Mouse (Mus musculus) midbrain, embryonic 12.5 days (tissue): ENCODE data around the gene Med11. TPM values are rescaled to one million over a fixed set of nuclear protein-coding genes. Genes with fewer than 3 reads are reported as not detected.

Experiments used
- ATAC-seq: fragments of 200-750 bp; cut with Nextera tagmentation; 2 replicates; pipeline ENCODE4 v1.8.0; 2017; ENCODE audit warnings: low read depth, moderate TSS enrichment, moderate library complexity; ENCODE audit not compliant: low FRiP score
- H3K27ac ChIP-seq: fragments of 300-500 bp; sonication (generic); replicated peaks from 2 replicates; pipeline ENCODE4 v1.5.1; 2016; ENCODE audit warnings: mild to moderate bottlenecking
- H3K27me3 ChIP-seq: fragments of 300-500 bp; sonication (generic); 2 replicates; pipeline ENCODE4 v1.6.1; 2016; ENCODE audit warnings: mild to moderate bottlenecking
- H3K36me3 ChIP-seq: fragments of 300-500 bp; sonication (generic); 2 replicates; pipeline ENCODE4 v1.6.1; 2016
- H3K4me1 ChIP-seq: fragments of 300-500 bp; sonication (generic); 2 replicates; pipeline ENCODE4 v1.6.1; 2016
- H3K4me2 ChIP-seq: fragments of 300-500 bp; sonication (generic); replicated peaks from 2 replicates; pipeline ENCODE4 v1.6.1; 2016; ENCODE audit warnings: mild to moderate bottlenecking, moderate library complexity
- H3K4me3 ChIP-seq: fragments of 300-500 bp; sonication (generic); 2 replicates; pipeline ENCODE4 v1.5.1; 2016; ENCODE audit warnings: mild to moderate bottlenecking
- H3K9ac ChIP-seq: fragments of 300-500 bp; sonication (generic); replicated peaks from 2 replicates; pipeline ENCODE4 v1.6.1; 2016; ENCODE audit warnings: mild to moderate bottlenecking, moderate library complexity
- H3K9me3 ChIP-seq: fragments of 300-500 bp; sonication (generic); 2 replicates; pipeline ENCODE4 v1.6.1; 2016; ENCODE audit warnings: mild to moderate bottlenecking
- WGBS: fragments of 180-500 bp; shearing (Covaris S2); methylation state at CpG from one replicate; pipeline ENCODE4 v1.1.7; 2016; 5-methylcytosine and 5-hydroxymethylcytosine counted together
- microRNA-seq: library from miRNA; unstranded; fragments of <30 nt; microRNA quantifications from one replicate; pipeline ENCODE4, GENCODE M21; 2017
- polyA plus RNA-seq: library from polyadenylated mRNA; unstranded; fragments of >200 nt; fragmentation: Nextera tagmentation; extraction: Ambion mirVana; gene quantifications from 2 replicates; pipeline ENCODE4 v1.2.1, GENCODE M21; 2016

Gene Med11
- polyA plus RNA-seq, 1 experiment from 2014 or later = 39.2 TPM

DNA sequence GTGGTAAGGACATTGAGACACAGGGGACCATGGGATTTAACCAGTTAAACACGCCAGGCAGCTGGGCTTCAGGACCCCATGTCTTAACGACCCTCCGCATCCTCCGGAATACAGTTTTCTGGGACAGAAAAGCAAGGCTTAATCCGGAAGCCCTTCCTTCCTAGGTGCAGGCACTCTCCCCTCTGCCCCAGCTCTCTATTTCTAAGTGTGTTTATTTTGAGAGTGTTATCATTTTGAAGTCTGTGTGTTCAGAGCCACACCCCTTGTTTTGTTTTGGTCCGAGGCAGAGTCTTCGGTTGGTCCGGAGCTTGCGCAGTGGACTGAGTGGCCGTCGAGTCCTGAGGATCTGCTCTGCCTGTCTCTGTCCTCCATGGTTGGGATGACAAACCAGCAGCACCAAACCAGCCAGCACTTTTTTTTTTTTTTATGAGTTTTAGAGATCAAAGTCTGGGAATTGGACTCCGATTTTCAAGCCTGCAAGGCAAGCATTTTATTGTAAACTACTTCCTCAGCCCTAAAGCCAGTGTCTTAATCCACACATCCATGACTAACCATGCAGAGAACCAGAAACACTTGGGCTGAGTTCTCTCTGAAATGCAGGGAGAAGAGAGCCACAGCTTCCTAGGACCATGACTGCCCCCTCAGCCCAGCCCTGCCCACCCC, 23.3 kb downstream of the Med11 start:
- Histone ChIP-seq H3K9me3 (no peaks in the 10 kb centered on the region), H3K4me3 (no peak overlapping the region), H3K36me3 (no peaks in the 10 kb centered on the region), H3K27me3 (no peaks in the 10 kb centered on the region), H3K27ac (no peak overlapping the region), H3K4me1 (no peaks in the 10 kb centered on the region), H3K4me2 (no peak overlapping the region), H3K9ac (no peak overlapping the region)
- 80% methylated on average over 12 of the region's 12 CpGs for WGBS
- no peak for ATAC-seq

DNA sequence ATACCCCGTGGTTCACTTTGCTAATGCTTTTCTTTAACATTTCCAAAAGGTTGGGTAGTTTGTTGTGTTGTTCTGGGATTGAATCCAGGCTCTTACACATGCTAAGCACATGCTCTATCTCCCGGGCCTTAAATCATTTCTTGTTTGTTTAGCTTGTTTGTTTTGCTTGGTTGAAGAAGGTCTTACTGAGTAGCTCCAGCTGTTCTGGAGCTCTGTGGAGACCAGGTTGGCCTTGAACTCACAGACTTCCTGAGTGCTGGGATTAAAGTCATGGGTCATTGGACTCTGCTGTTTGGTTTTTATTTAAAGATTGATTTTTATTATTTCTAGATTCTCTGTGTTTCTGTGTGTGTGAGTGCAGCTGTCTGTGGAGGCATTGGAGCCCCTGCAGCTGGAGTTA, 33.8 kb downstream of the Med11 start:
- Histone ChIP-seq H3K36me3 (no peaks in the 10 kb centered on the region), H3K4me2 (no peak overlapping the region), H3K9me3 (no peaks in the 10 kb centered on the region), H3K27me3 (no peaks in the 10 kb centered on the region; the same call in 1 of the 2 replicates), H3K4me3 (no peak overlapping the region), H3K9ac (no peak overlapping the region), H3K27ac (no peak overlapping the region), H3K4me1 (no peaks in the 10 kb centered on the region)
- ATAC-seq = no peak
- WGBS = 60% methylated on average over 2 of the region's 2 CpGs

DNA sequence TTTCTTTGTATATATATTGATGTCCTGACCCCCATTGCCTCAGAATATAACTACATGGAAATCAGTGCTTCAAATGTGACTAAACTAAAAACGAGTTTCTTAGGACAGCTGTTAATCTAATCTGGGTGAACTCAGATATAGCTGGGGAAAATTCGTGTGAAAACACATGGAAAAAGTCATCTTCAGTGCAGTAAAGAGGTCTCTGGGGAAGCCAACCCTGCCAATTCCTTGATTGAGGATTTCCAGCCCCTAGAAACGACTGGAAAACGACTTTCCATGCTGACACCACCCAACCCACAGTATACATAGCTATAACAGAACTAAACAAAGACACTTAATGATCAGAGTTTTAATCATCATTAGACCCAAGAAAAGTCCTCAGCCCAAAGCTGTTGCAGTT, 36.1 kb downstream of the Med11 start:
- 0 out of 2 replicates have a peak, but pooled peaks cover 3% of the 10 kb centered on the region for H3K9me3 ChIP-seq
- no peak for ATAC-seq
- WGBS = 56% methylated on average over 4 of the region's 4 CpGs
- no peak overlapping the region for H3K4me3 ChIP-seq
- H3K27ac ChIP-seq = no peak overlapping the region
- no peaks in the 10 kb centered on the region; the same call in 1 of the 2 replicates for H3K27me3 ChIP-seq
- H3K4me2 ChIP-seq = no peak overlapping the region
- H3K36me3 ChIP-seq = no peaks in the 10 kb centered on the region
- no peaks in the 10 kb centered on the region for H3K4me1 ChIP-seq
- H3K9ac ChIP-seq = no peak overlapping the region

DNA sequence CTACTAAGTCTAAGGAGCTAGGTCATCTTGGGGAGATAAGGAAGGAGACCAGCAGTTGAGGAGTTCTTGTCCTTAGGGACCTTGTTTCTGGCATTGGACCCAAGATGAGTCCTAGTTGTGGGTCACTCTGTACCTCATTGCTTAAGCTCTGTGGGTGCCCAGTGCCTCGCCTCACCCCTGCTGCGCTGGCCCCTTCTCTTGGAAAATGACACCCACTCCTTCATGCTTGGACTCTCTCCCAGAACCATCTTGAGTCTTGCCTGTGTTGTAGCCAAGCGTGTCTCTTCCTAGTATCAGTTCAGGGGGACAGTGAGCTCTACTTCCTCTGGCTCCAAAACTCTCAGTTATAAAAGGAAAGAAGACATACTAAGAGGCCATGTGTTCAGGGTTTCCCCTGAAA, 37.4 kb downstream of the Med11 start:
- Histone ChIP-seq H3K4me2 (no peak overlapping the region), H3K9ac (no peak overlapping the region), H3K36me3 (no peaks in the 10 kb centered on the region), H3K4me3 (no peak overlapping the region), H3K27me3 (no peaks in the 10 kb centered on the region; the same call in 1 of the 2 replicates), H3K4me1 (no peaks in the 10 kb centered on the region), H3K27ac (no peak overlapping the region), H3K9me3 (0 out of 2 replicates have a peak, but pooled peaks cover 3% of the 10 kb centered on the region)
- WGBS = 76% methylated on average over 3 of the region's 3 CpGs
- ATAC-seq = no peak

DNA sequence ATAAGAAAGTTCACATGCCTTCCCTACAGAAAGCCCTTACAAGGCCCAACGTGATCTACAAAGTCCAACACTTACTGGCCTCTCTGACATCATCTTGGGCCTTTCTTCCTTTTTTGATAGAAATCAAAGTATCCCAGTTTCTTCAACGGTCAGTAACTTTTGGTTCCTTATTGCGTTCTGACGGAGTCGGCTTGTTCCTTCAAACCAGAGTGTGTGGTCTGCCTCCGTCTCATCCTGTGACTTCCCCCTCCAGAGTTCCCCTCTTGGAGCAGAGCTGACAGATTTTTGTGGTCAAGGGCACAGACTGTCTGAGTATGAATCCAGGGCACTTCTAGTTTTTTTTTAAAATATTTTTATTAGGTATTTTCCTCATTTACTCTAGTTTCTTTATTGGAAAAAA, 38.0 kb downstream of the Med11 start:
- H3K4me2 ChIP-seq = no peak overlapping the region
- 0 out of 2 replicates have a peak, but pooled peaks cover 3% of the 10 kb centered on the region for H3K9me3 ChIP-seq
- H3K27ac ChIP-seq = no peak overlapping the region
- no peak overlapping the region for H3K4me3 ChIP-seq
- no peaks in the 10 kb centered on the region for H3K36me3 ChIP-seq
- no peaks in the 10 kb centered on the region for H3K4me1 ChIP-seq
- ATAC-seq = no peak
- WGBS = 90% methylated on average over 6 of the region's 6 CpGs
- H3K9ac ChIP-seq = no peak overlapping the region
- H3K27me3 ChIP-seq = no peaks in the 10 kb centered on the region; the same call in 1 of the 2 replicates

DNA sequence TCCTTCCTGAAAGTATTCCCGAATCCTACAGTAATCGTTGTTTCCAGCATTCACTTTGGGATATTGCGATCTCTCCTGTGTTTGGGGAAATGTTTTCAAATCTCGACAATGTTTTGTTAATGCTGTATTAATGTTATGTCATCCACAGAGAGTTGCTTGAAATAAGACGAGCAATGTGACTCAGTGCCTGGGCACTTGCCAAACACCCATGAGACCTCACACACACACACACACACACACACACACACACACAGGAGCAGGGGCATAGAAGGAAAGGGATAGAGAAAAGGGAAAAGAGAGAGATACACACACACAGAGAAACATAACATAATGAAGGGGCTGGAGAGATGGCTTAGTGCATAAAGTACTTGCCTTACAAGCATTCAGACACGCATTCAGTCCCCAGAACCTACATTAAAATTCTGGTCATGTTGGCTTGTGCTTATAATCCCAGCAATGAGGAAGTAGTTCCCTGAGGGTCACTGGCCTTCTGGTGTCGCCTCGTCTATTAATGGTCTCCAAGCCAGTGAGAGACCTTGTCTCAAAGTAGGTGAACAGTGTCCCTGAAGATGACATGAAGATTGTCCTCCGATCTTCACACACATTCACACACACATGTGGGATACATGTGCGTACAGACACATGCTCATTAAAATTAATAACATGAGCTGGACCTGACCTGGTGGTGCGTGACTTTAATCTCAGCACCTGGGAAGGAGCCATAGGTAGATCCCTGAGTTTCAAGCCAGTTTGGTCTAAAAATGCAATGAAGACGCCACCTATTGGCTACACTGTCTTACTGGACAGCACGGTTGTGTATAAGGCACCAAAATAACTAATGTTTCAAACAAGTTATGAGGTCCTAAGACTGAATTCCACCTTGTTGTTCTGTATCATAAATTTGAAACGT, 48.1 kb downstream of the Med11 start:
- Histone ChIP-seq H3K4me2 (no peak overlapping the region), H3K27me3 (no peaks in the 10 kb centered on the region), H3K9ac (no peak overlapping the region), H3K9me3 (no peaks in the 10 kb centered on the region), H3K4me1 (no peaks in the 10 kb centered on the region), H3K27ac (no peak overlapping the region), H3K36me3 (no peaks in the 10 kb centered on the region), H3K4me3 (no peak overlapping the region)
- 70% methylated on average over 14 of the region's 14 CpGs for WGBS
- no peak for ATAC-seq

DNA sequence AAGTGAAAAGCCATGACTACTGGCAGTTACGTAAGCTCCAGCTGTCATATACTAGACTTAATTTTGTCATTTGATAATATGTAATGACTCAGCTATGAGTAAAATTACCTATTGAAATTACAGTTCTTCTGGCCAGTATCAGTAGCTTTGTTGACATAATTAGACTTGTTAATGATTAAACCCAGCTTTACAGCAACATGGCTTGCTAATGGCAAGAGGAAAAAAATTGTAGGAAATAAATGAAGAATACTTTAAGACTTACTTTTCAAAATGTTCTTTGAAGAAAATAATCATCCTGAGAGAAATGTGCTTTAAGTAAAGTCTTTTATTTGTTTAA, 48.7 kb downstream of the Med11 start:
- Histone ChIP-seq H3K9ac (no peak overlapping the region), H3K4me1 (no peaks in the 10 kb centered on the region), H3K27ac (no peak overlapping the region), H3K27me3 (0 out of 2 replicates have a peak, but pooled peaks cover 5% of the 10 kb centered on the region), H3K36me3 (no peaks in the 10 kb centered on the region), H3K4me2 (no peak overlapping the region), H3K9me3 (no peaks in the 10 kb centered on the region), H3K4me3 (no peak overlapping the region)
- ATAC-seq = no peak
- WGBS = 95% methylated on average over 1 of the region's 1 CpGs

DNA sequence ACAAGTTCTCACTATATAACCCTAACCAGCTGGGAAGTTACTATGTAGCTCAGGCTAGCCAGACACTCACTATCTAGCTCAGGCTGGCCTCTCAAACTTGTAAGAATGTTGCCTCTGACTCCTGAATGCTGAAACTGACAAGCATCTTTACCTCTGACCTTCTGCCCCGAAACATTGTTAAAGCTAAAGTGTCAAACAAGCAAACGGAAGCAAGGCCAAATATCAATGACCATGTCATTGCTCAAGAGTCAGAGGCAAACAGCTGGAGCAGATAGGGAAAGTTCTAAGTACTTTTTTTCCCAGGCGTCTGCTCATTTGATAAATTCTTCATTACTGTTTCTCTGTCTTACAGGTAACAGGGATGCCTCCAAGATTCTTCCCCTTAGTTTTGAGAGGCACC, 50.3 kb downstream of the Med11 start:
- Histone ChIP-seq H3K27ac (no peak overlapping the region), H3K36me3 (no peaks in the 10 kb centered on the region), H3K9me3 (no peaks in the 10 kb centered on the region), H3K27me3 (peaks cover 8% of the 10 kb centered on the region; the same call in 1 of the 2 replicates), H3K9ac (no peak overlapping the region), H3K4me2 (no peak overlapping the region), H3K4me3 (no peak overlapping the region), H3K4me1 (no peaks in the 10 kb centered on the region)
- ATAC-seq = no peak
- 71% methylated on average over 3 of the region's 3 CpGs for WGBS

Small RNA genes within 50 kb of the gene (microRNA-seq; reads per million reads assigned to microRNA genes)
- not detected for gene Mir7115

Other genes with a start within 250 kb of the Med11 start
- gene Slc16a11, start 239.2 kb upstream of the Med11 start, polyA plus RNA-seq = 1.9 and 2.8 TPM in 2 replicates
- 19.0 and 19.5 TPM in 2 replicates for gene Slc16a13, start 230.9 kb upstream of the Med11 start, polyA plus RNA-seq
- 5.2 and 5.4 TPM in 2 replicates for gene Bcl6b, start 222.1 kb upstream of the Med11 start, polyA plus RNA-seq
- gene 0610010K14Rik, start 214.0 kb upstream of the Med11 start, polyA plus RNA-seq = 210 and 213 TPM in 2 replicates
- gene Gm21988, start 212.1 kb upstream of the Med11 start, polyA plus RNA-seq = 10.5 and 12.4 TPM in 2 replicates
- 172 and 188 TPM in 2 replicates for gene Rnasek, start 212.1 kb upstream of the Med11 start, polyA plus RNA-seq
- 1.7 and 1.8 TPM in 2 replicates for gene Alox12, start 196.6 kb upstream of the Med11 start, polyA plus RNA-seq
- not detected in 2 replicates for gene Alox12e, start 129.3 kb upstream of the Med11 start, polyA plus RNA-seq
- 0.14 and 0.21 TPM in 2 replicates for gene Alox15, start 99.9 kb upstream of the Med11 start, polyA plus RNA-seq
- 40.0 and 40.3 TPM in 2 replicates for gene Pelp1, start 41.9 kb upstream of the Med11 start, polyA plus RNA-seq
- gene Arrb2, start 19.3 kb upstream of the Med11 start, polyA plus RNA-seq = 37.0 and 41.1 TPM in 2 replicates
- gene Zmynd15, start 7.5 kb downstream of the Med11 start, polyA plus RNA-seq = 0.21 and 0.33 TPM in 2 replicates
- 1.6 and 1.7 TPM in 2 replicates for gene Cxcl16, start 8.1 kb downstream of the Med11 start, polyA plus RNA-seq
- gene Tm4sf5, start 53.3 kb downstream of the Med11 start, polyA plus RNA-seq = 0.46 TPM in 1 of 2 replicates, not detected in the other
- gene Vmo1, start 62.7 kb downstream of the Med11 start, polyA plus RNA-seq = not detected in 2 replicates
- gene Gltpd2, start 67.3 kb downstream of the Med11 start, polyA plus RNA-seq = 0.26 TPM in 1 of 2 replicates, not detected in the other
- 774 and 783 TPM in 2 replicates for gene Psmb6, start 73.4 kb downstream of the Med11 start, polyA plus RNA-seq
- gene Gm40193, start 81.0 kb downstream of the Med11 start, polyA plus RNA-seq = not detected in 2 replicates
- gene Pld2, start 88.1 kb downstream of the Med11 start, polyA plus RNA-seq = 4.0 and 5.7 TPM in 2 replicates
- 14.7 and 16.8 TPM in 2 replicates for gene Mink1, start 111.0 kb downstream of the Med11 start, polyA plus RNA-seq
- not detected in 2 replicates for gene 4930544D05Rik, start 163.9 kb downstream of the Med11 start, polyA plus RNA-seq
- 0.32 TPM in 1 of 2 replicates, not detected in the other for gene Chrne, start 167.3 kb downstream of the Med11 start, polyA plus RNA-seq
- 0.35 and 0.37 TPM in 2 replicates for gene Gp1ba, start 187.2 kb downstream of the Med11 start, polyA plus RNA-seq
- 96.6 and 101 TPM in 2 replicates for gene Rnf167, start 195.3 kb downstream of the Med11 start, polyA plus RNA-seq
- gene Slc25a11, start 195.6 kb downstream of the Med11 start, polyA plus RNA-seq = 138 and 149 TPM in 2 replicates
- 1,047 and 1,099 TPM in 2 replicates for gene Pfn1, start 202.7 kb downstream of the Med11 start, polyA plus RNA-seq
- gene Eno3, start 205.3 kb downstream of the Med11 start, polyA plus RNA-seq = 12.0 and 12.7 TPM in 2 replicates
- 156 and 160 TPM in 2 replicates for gene Spag7, start 217.5 kb downstream of the Med11 start, polyA plus RNA-seq
- gene Camta2, start 236.2 kb downstream of the Med11 start, polyA plus RNA-seq = 13.0 and 14.9 TPM in 2 replicates
- gene Inca1, start 248.2 kb downstream of the Med11 start, polyA plus RNA-seq = 0.86 and 1.3 TPM in 2 replicates
- 2.0 and 2.2 TPM in 2 replicates for gene Kif1c, start 248.6 kb downstream of the Med11 start, polyA plus RNA-seq